Mouse (Mus musculus): Measurements from ENCODE around the gene Rdh1. TPM values are rescaled to one million over a fixed set of nuclear protein-coding genes. Genes with fewer than 3 reads are reported as not detected.

Gene Rdh1
- total and polyA plus RNA-seq, 3 experiments: 0.05 to 0.30 TPM; not detected in 1

GRCm38 (mm10) chr10:127736916-127737315, 22.6 kb upstream of the Rdh1 start:
- Histone ChIP-seq H3K9me3 (replicated peaks) (peaks cover 5% of the 10 kb centered on the region), H3K4me3 (ENCODE audit: low read depth, low read length) (peak overlapping the region; percentile 25; the same call in 1 of the 2 replicates), H3K4me1 (ENCODE audit: insufficient read depth, low read depth, low read length) (peaks cover 84% of the 10 kb centered on the region), H3K27me3 (ENCODE audit: insufficient read depth, low read length) (no peaks in the 10 kb centered on the region), H3K36me3 (replicated peaks) (peaks cover 10% of the 10 kb centered on the region)
- peak; percentile 50 for ATAC-seq (ENCODE audit: extremely low read depth, insufficient number of reproducible peaks, low FRiP score, poor library complexity, severe bottlenecking)
- DNase-seq (ENCODE audit: low spot score): no peak
- TF ChIP-seq TAL1 (conservative IDR thresholded peaks at IDR 0.05; ENCODE audit: low read depth, low read length) (no peak), POLR2AphosphoS5 (IDR thresholded peaks at IDR 0.05; ENCODE audit: insufficient replicate concordance, low read depth, low read length) (no peak), GATA1 (IDR thresholded peaks at IDR 0.05; ENCODE audit: borderline replicate concordance, low read length) (no peak), CTCF (IDR thresholded peaks at IDR 0.05; ENCODE audit: low read depth, low read length) (no peak), GATA2 (IDR thresholded peaks at IDR 0.05; ENCODE audit: borderline replicate concordance, low read depth, low read length) (no peak)

- peaks cover 85% of the 10 kb centered on the region for H3K4me1 ChIP-seq (ENCODE audit: insufficient read depth, low read depth, low read length)
- peak overlapping the region; percentile 25; the same call in 1 of the 2 replicates for H3K4me3 ChIP-seq (ENCODE audit: low read depth, low read length)
- ATAC-seq (ENCODE audit: extremely low read depth, insufficient number of reproducible peaks, low FRiP score, poor library complexity, severe bottlenecking): no peak
- no peak for DNase-seq (ENCODE audit: low spot score)
- TF ChIP-seq POLR2AphosphoS5 (IDR thresholded peaks at IDR 0.05; ENCODE audit: insufficient replicate concordance, low read depth, low read length) (no peak), GATA1 (IDR thresholded peaks at IDR 0.05; ENCODE audit: borderline replicate concordance, low read length) (no peak), CTCF (IDR thresholded peaks at IDR 0.05; ENCODE audit: low read depth, low read length) (no peak), TAL1 (conservative IDR thresholded peaks at IDR 0.05; ENCODE audit: low read depth, low read length) (no peak), GATA2 (IDR thresholded peaks at IDR 0.05; ENCODE audit: borderline replicate concordance, low read depth, low read length) (no peak)
- H3K36me3 ChIP-seq (replicated peaks): peaks cover 16% of the 10 kb centered on the region
- H3K27me3 ChIP-seq (ENCODE audit: insufficient read depth, low read length): no peaks in the 10 kb centered on the region
- peaks cover 8% of the 10 kb centered on the region for H3K9me3 ChIP-seq (replicated peaks)
Measured at GRCm38 (mm10) chr10:127737552-127737951, 22.0 kb upstream of the Rdh1 start.

- peaks cover 13% of the 10 kb centered on the region for H3K9me3 ChIP-seq (replicated peaks)
- H3K4me1 ChIP-seq (ENCODE audit: insufficient read depth, low read depth, low read length): peaks cover 89% of the 10 kb centered on the region
- ATAC-seq (ENCODE audit: extremely low read depth, insufficient number of reproducible peaks, low FRiP score, poor library complexity, severe bottlenecking) (peak; percentile 52), DNase-seq (ENCODE audit: low spot score) (peak; percentile 59)
- H3K36me3 ChIP-seq (replicated peaks): peaks cover 24% of the 10 kb centered on the region
- H3K27me3 ChIP-seq (ENCODE audit: insufficient read depth, low read length): no peaks in the 10 kb centered on the region
- TF ChIP-seq CTCF (IDR thresholded peaks at IDR 0.05; ENCODE audit: low read depth, low read length): peak; percentile 42; the same call in 1 of the 2 replicates
- TF ChIP-seq GATA2 (IDR thresholded peaks at IDR 0.05; ENCODE audit: borderline replicate concordance, low read depth, low read length): no peak
- peak overlapping the region; percentile 92; the same call in 1 of the 2 replicates for H3K4me3 ChIP-seq (ENCODE audit: low read depth, low read length)
Measured at GRCm38 (mm10) chr10:127738151-127738882, 21.2 kb upstream of the Rdh1 start.

- ATAC-seq (ENCODE audit: extremely low read depth, insufficient number of reproducible peaks, low FRiP score, poor library complexity, severe bottlenecking): 0 out of 2 replicates have a peak, but pooled peaks have one; percentile 12
- Histone ChIP-seq H3K4me3 (ENCODE audit: low read depth, low read length) (peak within 1 kb of the TSS; percentile 92), H3K4me1 (ENCODE audit: insufficient read depth, low read depth, low read length) (peaks cover 85% of the 10 kb centered on the region), H3K9me3 (replicated peaks) (peaks cover 13% of the 10 kb centered on the region), H3K36me3 (replicated peaks) (peaks cover 32% of the 10 kb centered on the region), H3K27me3 (ENCODE audit: insufficient read depth, low read length) (no peaks in the 10 kb centered on the region)
- peak; percentile 82 for DNase-seq (ENCODE audit: low spot score)
- TF ChIP-seq CTCF (IDR thresholded peaks at IDR 0.05; ENCODE audit: low read depth, low read length): 0 out of 2 replicates have a peak, but pooled peaks have one; percentile 32
- TF ChIP-seq TAL1 (conservative IDR thresholded peaks at IDR 0.05; ENCODE audit: low read depth, low read length): no peak
Measured at GRCm38 (mm10) chr10:127739083-127739660, 20.3 kb upstream of the Rdh1 start, which contains the start of gene Zbtb39. Gene Zbtb39, plus strand, starts transcription at chr10:127739538.

- DNase-seq (ENCODE audit: low spot score): peak; percentile 44
- peak overlapping the region; percentile 92 for H3K4me3 ChIP-seq (ENCODE audit: low read depth, low read length)
- TF ChIP-seq GATA1 (IDR thresholded peaks at IDR 0.05; ENCODE audit: borderline replicate concordance, low read length): no peak
- TF ChIP-seq GATA2 (IDR thresholded peaks at IDR 0.05; ENCODE audit: borderline replicate concordance, low read depth, low read length): no peak
- no peak for TF ChIP-seq CTCF (IDR thresholded peaks at IDR 0.05; ENCODE audit: low read depth, low read length)
- TF ChIP-seq TAL1 (conservative IDR thresholded peaks at IDR 0.05; ENCODE audit: low read depth, low read length): no peak
- no peak for TF ChIP-seq POLR2AphosphoS5 (IDR thresholded peaks at IDR 0.05; ENCODE audit: insufficient replicate concordance, low read depth, low read length)
- peaks cover 38% of the 10 kb centered on the region for H3K36me3 ChIP-seq (replicated peaks)
- H3K9me3 ChIP-seq (replicated peaks): peaks cover 13% of the 10 kb centered on the region
- H3K4me1 ChIP-seq (ENCODE audit: insufficient read depth, low read depth, low read length): peaks cover 86% of the 10 kb centered on the region
- H3K27me3 ChIP-seq (ENCODE audit: insufficient read depth, low read length): no peaks in the 10 kb centered on the region
- no peak for ATAC-seq (ENCODE audit: extremely low read depth, insufficient number of reproducible peaks, low FRiP score, poor library complexity, severe bottlenecking)
Measured at GRCm38 (mm10) chr10:127739661-127740161, 19.8 kb upstream of the Rdh1 start.

- no peak for TF ChIP-seq GATA2 (IDR thresholded peaks at IDR 0.05; ENCODE audit: borderline replicate concordance, low read depth, low read length)
- TF ChIP-seq CTCF (IDR thresholded peaks at IDR 0.05; ENCODE audit: low read depth, low read length): peak; percentile 43
- Histone ChIP-seq H3K27me3 (ENCODE audit: insufficient read depth, low read length) (no peaks in the 10 kb centered on the region), H3K4me1 (ENCODE audit: insufficient read depth, low read depth, low read length) (peaks cover 53% of the 10 kb centered on the region), H3K4me3 (ENCODE audit: low read depth, low read length) (no peak overlapping the region), H3K36me3 (replicated peaks) (peaks cover 83% of the 10 kb centered on the region), H3K9me3 (replicated peaks) (peaks cover 8% of the 10 kb centered on the region)
- DNase-seq (ENCODE audit: low spot score) (no peak), ATAC-seq (ENCODE audit: extremely low read depth, insufficient number of reproducible peaks, low FRiP score, poor library complexity, severe bottlenecking) (no peak)
Measured at GRCm38 (mm10) chr10:127744661-127745060, 14.9 kb upstream of the Rdh1 start.

All from G1E (cell line).